Mouse (Mus musculus): ENCODE measurements around the gene Tmem38b. TPM values are rescaled to one million over a fixed set of nuclear protein-coding genes. Genes with fewer than 3 reads are reported as not detected.

Tmem38b gene
- total RNA-seq, 2 experiments from 2014 or later, result 11.5 to 12.8 TPM

GRCm38 (mm10) chr4:53866459-53866858 is 40.6 kb downstream of the Tmem38b start:
- DNase-seq (ENCODE audit: low spot score in 2 of 2), result no peak
- intact Hi-C loops (cut with DNase I), result no loop called here

GRCm38 (mm10) chr4:53878542-53879417 is 52.9 kb downstream of the Tmem38b start:
- intact Hi-C loops (cut with DNase I), result no loop called here
- no peak for DNase-seq (ENCODE audit: low spot score in 2 of 2)

- intact Hi-C loops (cut with DNase I), result no loop called here
Observed at GRCm38 (mm10) chr4:53882921-53883682, 57.3 kb downstream of the Tmem38b start.

GRCm38 (mm10) chr4:53884351-53885245 is 58.8 kb downstream of the Tmem38b start:
- DNase-seq (ENCODE audit: low spot score in 2 of 2), result peak; percentile 59 to 63
- intact Hi-C loops (cut with DNase I), result loop anchor here (1.0 kb wide), 2 partner anchors 35 to 1356 kb away; no protein-coding TSS in a partner anchor

More at GRCm38 (mm10) chr4:53882921-53883682, 57.3 kb downstream of the Tmem38b start:
- DNase-seq (ENCODE audit: low spot score in 2 of 2), result no peak

GRCm38 (mm10) chr4:53886342-53887088 is 60.7 kb downstream of the Tmem38b start:
- intact Hi-C loops (cut with DNase I), result no loop called here
- DNase-seq (ENCODE audit: low spot score in 2 of 2), result no peak

GRCm38 (mm10) chr4:53895335-53895734 is 69.5 kb downstream of the Tmem38b start:
- intact Hi-C loops (cut with DNase I), result no loop called here

GRCm38 (mm10) chr4:53896150-53896833 is 70.4 kb downstream of the Tmem38b start:
- intact Hi-C loops (cut with DNase I), result no loop called here
- DNase-seq (ENCODE audit: low spot score in 2 of 2), result peak in 1 of 2 experiments; percentile 44

More at GRCm38 (mm10) chr4:53895335-53895734, 69.5 kb downstream of the Tmem38b start:
- DNase-seq (ENCODE audit: low spot score in 2 of 2), result no peak

GRCm38 (mm10) chr4:53900386-53900971 is 74.6 kb downstream of the Tmem38b start:
- no peak for DNase-seq (ENCODE audit: low spot score in 2 of 2)
- intact Hi-C loops (cut with DNase I), result no loop called here

GRCm38 (mm10) chr4:53904335-53904734 is 78.5 kb downstream of the Tmem38b start:
- intact Hi-C loops (cut with DNase I), result no loop called here
- DNase-seq (ENCODE audit: low spot score in 2 of 2), result no peak

- intact Hi-C loops (cut with DNase I), result no loop called here
Observed at GRCm38 (mm10) chr4:53905537-53905936, 79.7 kb downstream of the Tmem38b start.

GRCm38 (mm10) chr4:53907071-53907470 is 81.2 kb downstream of the Tmem38b start:
- intact Hi-C loops (cut with DNase I), result no loop called here
- no peak for DNase-seq (ENCODE audit: low spot score in 2 of 2)

More at GRCm38 (mm10) chr4:53905537-53905936, 79.7 kb downstream of the Tmem38b start:
- no peak for DNase-seq (ENCODE audit: low spot score in 2 of 2)

Other genes with a start within 250 kb of the Tmem38b start
- 10 to 100 TPM; 33.7 to 36.1 TPM for gene Fsd1l, start 194.6 kb upstream of the Tmem38b start, total RNA-seq (2021)
- 10 to 100 TPM; 29.0 to 31.8 TPM for gene Fktn, start 112.0 kb upstream of the Tmem38b start, total RNA-seq (2021)
- gene Tal2, start 46.3 kb upstream of the Tmem38b start, total RNA-seq (2021), result not detected